Mouse (Mus musculus): ENCODE results near the gene Igfn1.

The Igfn1 gene

GRCm38 (mm10) chr1:136007211-136008158 is 1.3 kb upstream of the Igfn1 start, which contains the start of gene Tmem9:
Tmem9 (plus strand) TSS chr1:136008150.
- DNase-seq: peak; percentile 93

GRCm38 (mm10) chr1:136001438-136001837 is 4.7 kb downstream of the Igfn1 start:
- peak; percentile 31 for DNase-seq

- no peak for DNase-seq
Observed at GRCm38 (mm10) chr1:135999720-136000287, 6.3 kb downstream of the Igfn1 start.

GRCm38 (mm10) chr1:135997537-135997936 is 8.6 kb downstream of the Igfn1 start:
- no peak for DNase-seq

- DNase-seq: peak; percentile 42
Observed at GRCm38 (mm10) chr1:135993470-135993869, 12.7 kb downstream of the Igfn1 start.

GRCm38 (mm10) chr1:135989876-135990275 is 16.3 kb downstream of the Igfn1 start:
- DNase-seq: no peak

GRCm38 (mm10) chr1:135984105-135984504 is 22.0 kb downstream of the Igfn1 start:
- no peak for DNase-seq

- no peak for DNase-seq
Observed at GRCm38 (mm10) chr1:135972576-135972975, 33.6 kb downstream of the Igfn1 start.

- DNase-seq: no peak
Observed at GRCm38 (mm10) chr1:135970486-135970885, 35.7 kb downstream of the Igfn1 start.

- no peak for DNase-seq
Observed at GRCm38 (mm10) chr1:135967739-135968138, 38.4 kb downstream of the Igfn1 start.

- no peak for DNase-seq
Observed at GRCm38 (mm10) chr1:135964561-135964960, 41.6 kb downstream of the Igfn1 start.

- no peak for DNase-seq
Observed at GRCm38 (mm10) chr1:135963177-135963576, 43.0 kb downstream of the Igfn1 start.

GRCm38 (mm10) chr1:135958483-135958882 is 47.7 kb downstream of the Igfn1 start:
- DNase-seq: no peak

GRCm38 (mm10) chr1:135948871-135949270 is 57.3 kb downstream of the Igfn1 start:
- no peak for DNase-seq

- DNase-seq: no peak
Observed at GRCm38 (mm10) chr1:135946247-135946646, 59.9 kb downstream of the Igfn1 start.

- peak; percentile 48 for DNase-seq
Observed at GRCm38 (mm10) chr1:135945711-135946110, 60.4 kb downstream of the Igfn1 start.

- peak; percentile 63 for DNase-seq
Observed at GRCm38 (mm10) chr1:135944526-135945259, 61.4 kb downstream of the Igfn1 start.

GRCm38 (mm10) chr1:135943713-135944112 is 62.4 kb downstream of the Igfn1 start:
- DNase-seq: no peak

GRCm38 (mm10) chr1:135942116-135942515 is 64.0 kb downstream of the Igfn1 start:
- no peak for DNase-seq

- DNase-seq: no peak
Observed at GRCm38 (mm10) chr1:135941259-135942006, 64.7 kb downstream of the Igfn1 start.

GRCm38 (mm10) chr1:135936091-135936490 is 70.1 kb downstream of the Igfn1 start:
- no peak for DNase-seq

- DNase-seq: no peak
Observed at GRCm38 (mm10) chr1:135933704-135934293, 72.3 kb downstream of the Igfn1 start.

Measured in kidney, adult 18-20 months (tissue).